Mouse (Mus musculus): ENCODE data around the gene Fermt1. TPM values are rescaled to one million over a fixed set of nuclear protein-coding genes. Genes with fewer than 3 reads are reported as not detected.

The Fermt1 gene
- polyA plus RNA-seq, 1 experiment from 2014 or later = 1.5 TPM

GRCm38 (mm10) chr2:132946976-132947375 is 1.3 kb upstream of the Fermt1 start:
- Histone ChIP-seq H3K36me3 (ENCODE audit: control insufficient read depth, insufficient read depth, low read length) (no peaks in the 10 kb centered on the region), H3K27ac (ENCODE audit: low read depth, low read length) (no peak overlapping the region), H3K4me3 (ENCODE audit: low read depth, low read length) (no peak overlapping the region), H3K4me1 (ENCODE audit: control insufficient read depth, insufficient read depth, low read length) (peaks cover 7% of the 10 kb centered on the region; the same call in 1 of the 2 replicates), H3K4me2 (no peak overlapping the region), H3K27me3 (ENCODE audit: control insufficient read depth, insufficient read depth, low read length) (peaks cover 40% of the 10 kb centered on the region), H3K9ac (ENCODE audit: low read depth, low read length) (no peak overlapping the region), H3K9me3 (replicated peaks; ENCODE audit: control insufficient read depth, low read length) (no peaks in the 10 kb centered on the region)
- WGBS (ENCODE audit: insufficient replicate concordance) = 62% methylated on average over 6 of the region's 6 CpGs
- no peak for ATAC-seq (replicated peaks; ENCODE audit: insufficient number of reproducible peaks, low FRiP score, low TSS enrichment)

GRCm38 (mm10) chr2:132944711-132945325 is 888 bp downstream of the Fermt1 start:
- WGBS (ENCODE audit: insufficient replicate concordance) = 5% methylated on average over 24 of the region's 24 CpGs
- Histone ChIP-seq H3K4me2 (peak overlapping the region; percentile 81), H3K4me3 (ENCODE audit: low read depth, low read length) (peak overlapping the region; percentile 48), H3K4me1 (ENCODE audit: control insufficient read depth, insufficient read depth, low read length) (peaks cover 7% of the 10 kb centered on the region; the same call in 1 of the 2 replicates), H3K9ac (ENCODE audit: low read depth, low read length) (no peak overlapping the region), H3K27ac (ENCODE audit: low read depth, low read length) (no peak overlapping the region), H3K9me3 (replicated peaks; ENCODE audit: control insufficient read depth, low read length) (no peaks in the 10 kb centered on the region), H3K27me3 (ENCODE audit: control insufficient read depth, insufficient read depth, low read length) (peaks cover 38% of the 10 kb centered on the region), H3K36me3 (ENCODE audit: control insufficient read depth, insufficient read depth, low read length) (no peaks in the 10 kb centered on the region)
- ATAC-seq (replicated peaks; ENCODE audit: insufficient number of reproducible peaks, low FRiP score, low TSS enrichment) = no peak

GRCm38 (mm10) chr2:132943997-132944396 is 1.7 kb downstream of the Fermt1 start:
- H3K36me3 ChIP-seq (ENCODE audit: control insufficient read depth, insufficient read depth, low read length) = no peaks in the 10 kb centered on the region
- WGBS (ENCODE audit: insufficient replicate concordance) = 33% methylated on average over 13 of the region's 13 CpGs
- H3K27me3 ChIP-seq (ENCODE audit: control insufficient read depth, insufficient read depth, low read length) = peaks cover 38% of the 10 kb centered on the region
- no peak overlapping the region for H3K9ac ChIP-seq (ENCODE audit: low read depth, low read length)
- no peak overlapping the region for H3K4me3 ChIP-seq (ENCODE audit: low read depth, low read length)
- H3K4me2 ChIP-seq = no peak overlapping the region
- no peak overlapping the region for H3K27ac ChIP-seq (ENCODE audit: low read depth, low read length)
- no peaks in the 10 kb centered on the region for H3K9me3 ChIP-seq (replicated peaks; ENCODE audit: control insufficient read depth, low read length)
- no peak for ATAC-seq (replicated peaks; ENCODE audit: insufficient number of reproducible peaks, low FRiP score, low TSS enrichment)
- peaks cover 7% of the 10 kb centered on the region; the same call in 1 of the 2 replicates for H3K4me1 ChIP-seq (ENCODE audit: control insufficient read depth, insufficient read depth, low read length)

- WGBS (ENCODE audit: insufficient replicate concordance) = 49% methylated on average over 9 of the region's 9 CpGs
- no peak overlapping the region for H3K4me3 ChIP-seq (ENCODE audit: low read depth, low read length)
- H3K27me3 ChIP-seq (ENCODE audit: control insufficient read depth, insufficient read depth, low read length) = peaks cover 38% of the 10 kb centered on the region
- no peak for ATAC-seq (replicated peaks; ENCODE audit: insufficient number of reproducible peaks, low FRiP score, low TSS enrichment)
- H3K27ac ChIP-seq (ENCODE audit: low read depth, low read length) = no peak overlapping the region
- no peak overlapping the region for H3K9ac ChIP-seq (ENCODE audit: low read depth, low read length)
- H3K4me1 ChIP-seq (ENCODE audit: control insufficient read depth, insufficient read depth, low read length) = peaks cover 7% of the 10 kb centered on the region; the same call in 1 of the 2 replicates
- H3K36me3 ChIP-seq (ENCODE audit: control insufficient read depth, insufficient read depth, low read length) = no peaks in the 10 kb centered on the region
- H3K4me2 ChIP-seq = no peak overlapping the region
- no peaks in the 10 kb centered on the region for H3K9me3 ChIP-seq (replicated peaks; ENCODE audit: control insufficient read depth, low read length)
These were observed 2.1 kb downstream of the Fermt1 start for GRCm38 (mm10) chr2:132943596-132943995.

- H3K27me3 ChIP-seq (ENCODE audit: control insufficient read depth, insufficient read depth, low read length) = peaks cover 11% of the 10 kb centered on the region
- H3K4me1 ChIP-seq (ENCODE audit: control insufficient read depth, insufficient read depth, low read length) = no peaks in the 10 kb centered on the region
- ATAC-seq (replicated peaks; ENCODE audit: insufficient number of reproducible peaks, low FRiP score, low TSS enrichment) = no peak
- no peaks in the 10 kb centered on the region for H3K36me3 ChIP-seq (ENCODE audit: control insufficient read depth, insufficient read depth, low read length)
- no peak overlapping the region for H3K27ac ChIP-seq (ENCODE audit: low read depth, low read length)
- no peaks in the 10 kb centered on the region for H3K9me3 ChIP-seq (replicated peaks; ENCODE audit: control insufficient read depth, low read length)
- no peak overlapping the region for H3K4me2 ChIP-seq
- 75% methylated on average over 14 of the region's 14 CpGs for WGBS (ENCODE audit: insufficient replicate concordance)
- H3K9ac ChIP-seq (ENCODE audit: low read depth, low read length) = no peak overlapping the region
- H3K4me3 ChIP-seq (ENCODE audit: low read depth, low read length) = no peak overlapping the region
These were observed 6.7 kb downstream of the Fermt1 start for GRCm38 (mm10) chr2:132939056-132939455.

GRCm38 (mm10) chr2:132936176-132936575 is 9.5 kb downstream of the Fermt1 start:
- no peaks in the 10 kb centered on the region for H3K9me3 ChIP-seq (replicated peaks; ENCODE audit: control insufficient read depth, low read length)
- no peak overlapping the region for H3K27ac ChIP-seq (ENCODE audit: low read depth, low read length)
- no peaks in the 10 kb centered on the region for H3K36me3 ChIP-seq (ENCODE audit: control insufficient read depth, insufficient read depth, low read length)
- no peak overlapping the region for H3K9ac ChIP-seq (ENCODE audit: low read depth, low read length)
- no peaks in the 10 kb centered on the region for H3K4me1 ChIP-seq (ENCODE audit: control insufficient read depth, insufficient read depth, low read length)
- WGBS (ENCODE audit: insufficient replicate concordance) = 70% methylated on average over 4 of the region's 4 CpGs
- no peaks in the 10 kb centered on the region for H3K27me3 ChIP-seq (ENCODE audit: control insufficient read depth, insufficient read depth, low read length)
- ATAC-seq (replicated peaks; ENCODE audit: insufficient number of reproducible peaks, low FRiP score, low TSS enrichment) = no peak
- no peak overlapping the region for H3K4me2 ChIP-seq
- H3K4me3 ChIP-seq (ENCODE audit: low read depth, low read length) = no peak overlapping the region

GRCm38 (mm10) chr2:132934711-132935110 is 11.0 kb downstream of the Fermt1 start:
- no peak for ATAC-seq (replicated peaks; ENCODE audit: insufficient number of reproducible peaks, low FRiP score, low TSS enrichment)
- no peaks in the 10 kb centered on the region for H3K4me1 ChIP-seq (ENCODE audit: control insufficient read depth, insufficient read depth, low read length)
- no peak overlapping the region for H3K4me3 ChIP-seq (ENCODE audit: low read depth, low read length)
- H3K36me3 ChIP-seq (ENCODE audit: control insufficient read depth, insufficient read depth, low read length) = no peaks in the 10 kb centered on the region
- WGBS (ENCODE audit: insufficient replicate concordance) = 80% methylated on average over 4 of the region's 4 CpGs
- H3K27me3 ChIP-seq (ENCODE audit: control insufficient read depth, insufficient read depth, low read length) = no peaks in the 10 kb centered on the region
- H3K9ac ChIP-seq (ENCODE audit: low read depth, low read length) = no peak overlapping the region
- no peak overlapping the region for H3K27ac ChIP-seq (ENCODE audit: low read depth, low read length)
- no peak overlapping the region for H3K4me2 ChIP-seq
- H3K9me3 ChIP-seq (replicated peaks; ENCODE audit: control insufficient read depth, low read length) = no peaks in the 10 kb centered on the region

GRCm38 (mm10) chr2:132934142-132934541 is 11.6 kb downstream of the Fermt1 start:
- H3K9me3 ChIP-seq (replicated peaks; ENCODE audit: control insufficient read depth, low read length) = no peaks in the 10 kb centered on the region
- ATAC-seq (replicated peaks; ENCODE audit: insufficient number of reproducible peaks, low FRiP score, low TSS enrichment) = no peak
- WGBS (ENCODE audit: insufficient replicate concordance) = 83% methylated on average over 2 of the region's 2 CpGs
- no peaks in the 10 kb centered on the region for H3K27me3 ChIP-seq (ENCODE audit: control insufficient read depth, insufficient read depth, low read length)
- H3K4me2 ChIP-seq = no peak overlapping the region
- no peak overlapping the region for H3K27ac ChIP-seq (ENCODE audit: low read depth, low read length)
- H3K4me1 ChIP-seq (ENCODE audit: control insufficient read depth, insufficient read depth, low read length) = no peaks in the 10 kb centered on the region
- H3K4me3 ChIP-seq (ENCODE audit: low read depth, low read length) = no peak overlapping the region
- no peak overlapping the region for H3K9ac ChIP-seq (ENCODE audit: low read depth, low read length)
- H3K36me3 ChIP-seq (ENCODE audit: control insufficient read depth, insufficient read depth, low read length) = no peaks in the 10 kb centered on the region

GRCm38 (mm10) chr2:132928999-132929398 is 16.7 kb downstream of the Fermt1 start:
- H3K36me3 ChIP-seq (ENCODE audit: control insufficient read depth, insufficient read depth, low read length) = no peaks in the 10 kb centered on the region
- no peaks in the 10 kb centered on the region for H3K4me1 ChIP-seq (ENCODE audit: control insufficient read depth, insufficient read depth, low read length)
- no peak overlapping the region for H3K9ac ChIP-seq (ENCODE audit: low read depth, low read length)
- no peak overlapping the region for H3K27ac ChIP-seq (ENCODE audit: low read depth, low read length)
- no peaks in the 10 kb centered on the region for H3K27me3 ChIP-seq (ENCODE audit: control insufficient read depth, insufficient read depth, low read length)
- H3K4me3 ChIP-seq (ENCODE audit: low read depth, low read length) = no peak overlapping the region
- H3K9me3 ChIP-seq (replicated peaks; ENCODE audit: control insufficient read depth, low read length) = no peaks in the 10 kb centered on the region
- 78% methylated on average over 2 of the region's 2 CpGs for WGBS (ENCODE audit: insufficient replicate concordance)
- H3K4me2 ChIP-seq = no peak overlapping the region
- no peak for ATAC-seq (replicated peaks; ENCODE audit: insufficient number of reproducible peaks, low FRiP score, low TSS enrichment)
